Mouse (Mus musculus): Measurements from ENCODE around the gene Hand1. TPM values are rescaled to one million over a fixed set of nuclear protein-coding genes. Genes with fewer than 3 reads are reported as not detected.

Hand1 gene
- total RNA-seq, 1 experiment, result 6.5 TPM

DNA sequence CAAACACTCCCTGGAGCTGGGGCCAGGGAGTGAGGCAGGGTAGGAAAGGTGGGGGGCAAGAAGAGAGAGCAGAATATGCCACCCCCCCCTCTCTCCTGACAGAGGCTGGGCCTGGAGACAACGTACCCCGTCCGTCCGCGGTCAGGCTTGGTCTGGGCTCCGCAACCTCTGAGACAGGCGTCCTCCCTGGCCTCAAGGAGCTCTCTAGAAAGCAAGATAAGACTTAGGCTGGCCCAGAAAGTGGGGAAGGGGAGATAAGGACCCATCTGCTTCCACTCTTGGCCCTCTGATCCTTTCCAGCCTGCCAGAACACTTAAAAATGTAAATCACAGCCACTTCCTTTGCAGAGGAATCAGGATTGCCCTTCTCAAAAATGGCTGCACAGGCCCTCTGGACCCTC lies 33.8 kb upstream of the Hand1 start:
- H3K9ac ChIP-seq (ENCODE audit: insufficient read depth, low read depth, low read length, poor library complexity, severe bottlenecking), result no peak overlapping the region
- DNase-seq (ENCODE audit: low read depth, low spot score), result no peak
- H3K4me3 ChIP-seq (ENCODE audit: insufficient read depth in 1 of 2, low read depth in 1 of 2, low read length in 2 of 2, poor library complexity in 1 of 2, severe bottlenecking in 1 of 2), result no peak overlapping the region
- H3K9me3 ChIP-seq (ENCODE audit: control insufficient read depth, insufficient read depth, low read depth, low read length), result no peaks in the 10 kb centered on the region
- H3K36me3 ChIP-seq (ENCODE audit: control insufficient read depth, insufficient read depth, low read length, poor library complexity, severe bottlenecking), result no peaks in the 10 kb centered on the region
- no peak overlapping the region for H3K27ac ChIP-seq (ENCODE audit: insufficient read depth, low read depth, low read length, poor library complexity, severe bottlenecking)
- no peak for TF ChIP-seq ZNF384 (IDR thresholded peaks at IDR 0.05; ENCODE audit: low read depth, low read length)
- no peak for TF ChIP-seq ZC3H11A (IDR thresholded peaks at IDR 0.05; ENCODE audit: borderline replicate concordance, low read depth, low read length)
- in situ Hi-C loops (cut with MboI; ENCODE audit: low sequenced_read_pairs in 2 of 2, unreplicated experiment in 2 of 2), result no loop called here
- H3K4me1 ChIP-seq (ENCODE audit: control insufficient read depth in 2 of 2, insufficient read depth in 2 of 2, low read length in 2 of 2, poor library complexity in 1 of 2), result peaks cover 0 to 16% of the 10 kb centered on the region in 2 experiments; a peak in 2 of 4 replicates

DNA sequence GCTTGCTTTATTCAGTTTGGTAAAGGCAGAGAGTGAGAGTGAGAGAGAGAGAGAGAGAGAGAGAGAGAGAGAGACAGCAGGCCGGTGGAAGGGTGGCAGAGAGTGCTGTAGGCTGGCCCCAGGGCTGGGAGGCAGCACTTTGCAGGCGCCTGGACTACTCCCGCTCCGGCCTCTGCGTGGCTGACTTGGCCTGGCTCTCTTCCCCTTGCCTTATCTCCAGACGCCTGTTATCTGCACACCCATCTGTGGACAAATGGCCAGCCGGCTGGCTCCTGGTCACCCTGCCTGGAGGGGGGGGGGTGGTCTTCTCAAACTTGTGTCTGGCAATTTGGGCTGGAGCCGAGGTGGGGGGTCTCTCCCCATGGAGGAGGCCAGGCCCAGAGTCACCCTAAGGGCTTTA lies 32.0 kb upstream of the Hand1 start:
- Histone ChIP-seq H3K4me1 (ENCODE audit: control insufficient read depth in 2 of 2, insufficient read depth in 2 of 2, low read length in 2 of 2, poor library complexity in 1 of 2) (peaks cover 0 to 14% of the 10 kb centered on the region in 2 experiments; a peak in 2 of 4 replicates), H3K27ac (ENCODE audit: insufficient read depth, low read depth, low read length, poor library complexity, severe bottlenecking) (no peak overlapping the region), H3K36me3 (ENCODE audit: control insufficient read depth, insufficient read depth, low read length, poor library complexity, severe bottlenecking) (no peaks in the 10 kb centered on the region), H3K4me3 (ENCODE audit: insufficient read depth in 1 of 2, low read depth in 1 of 2, low read length in 2 of 2, poor library complexity in 1 of 2, severe bottlenecking in 1 of 2) (no peak overlapping the region), H3K9ac (ENCODE audit: insufficient read depth, low read depth, low read length, poor library complexity, severe bottlenecking) (no peak overlapping the region), H3K9me3 (ENCODE audit: control insufficient read depth, insufficient read depth, low read depth, low read length) (no peaks in the 10 kb centered on the region)
- DNase-seq (ENCODE audit: low read depth, low spot score), result no peak
- in situ Hi-C loops (cut with MboI; ENCODE audit: low sequenced_read_pairs in 2 of 2, unreplicated experiment in 2 of 2), result no loop called here
- TF ChIP-seq CHD2 (IDR thresholded peaks at IDR 0.05; ENCODE audit: low read depth, low read length), result no peak
- no peak for TF ChIP-seq ZNF384 (IDR thresholded peaks at IDR 0.05; ENCODE audit: low read depth, low read length)
- TF ChIP-seq MAFK (IDR thresholded peaks at IDR 0.05; ENCODE audit: insufficient read depth, low read depth, low read length), result no peak
- TF ChIP-seq ZC3H11A (IDR thresholded peaks at IDR 0.05; ENCODE audit: borderline replicate concordance, low read depth, low read length), result no peak
- no peak for TF ChIP-seq HCFC1 (IDR thresholded peaks at IDR 0.05; ENCODE audit: borderline replicate concordance, insufficient read depth, low read length)

DNA sequence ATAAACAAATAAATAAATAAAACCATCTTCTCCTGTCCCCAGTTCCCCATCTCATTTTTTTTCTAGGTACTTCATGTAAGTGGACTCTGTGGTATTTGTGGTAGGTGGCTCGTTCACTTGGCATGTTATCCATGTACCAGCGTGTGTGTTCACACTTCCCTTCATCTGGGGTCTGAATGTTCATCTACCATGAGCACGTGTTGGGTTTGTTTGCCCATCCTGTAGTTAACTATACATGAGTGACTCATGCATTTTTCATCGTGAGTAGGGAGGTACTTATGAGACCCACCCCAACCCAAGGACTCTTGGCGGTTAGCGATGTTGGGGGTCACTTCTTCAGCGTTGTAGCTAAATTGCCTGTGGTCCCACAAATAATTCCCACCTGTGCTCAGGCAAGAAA lies 29.5 kb upstream of the Hand1 start:
- Histone ChIP-seq H3K4me1 (ENCODE audit: control insufficient read depth in 2 of 2, insufficient read depth in 2 of 2, low read length in 2 of 2, poor library complexity in 1 of 2) (peaks cover 0 to 14% of the 10 kb centered on the region in 2 experiments; a peak in 2 of 4 replicates), H3K9ac (ENCODE audit: insufficient read depth, low read depth, low read length, poor library complexity, severe bottlenecking) (no peak overlapping the region), H3K4me3 (ENCODE audit: insufficient read depth in 1 of 2, low read depth in 1 of 2, low read length in 2 of 2, poor library complexity in 1 of 2, severe bottlenecking in 1 of 2) (no peak overlapping the region), H3K36me3 (ENCODE audit: control insufficient read depth, insufficient read depth, low read length, poor library complexity, severe bottlenecking) (no peaks in the 10 kb centered on the region), H3K27ac (ENCODE audit: insufficient read depth, low read depth, low read length, poor library complexity, severe bottlenecking) (no peak overlapping the region), H3K9me3 (ENCODE audit: control insufficient read depth, insufficient read depth, low read depth, low read length) (no peaks in the 10 kb centered on the region)
- DNase-seq (ENCODE audit: low read depth, low spot score), result no peak
- in situ Hi-C loops (cut with MboI; ENCODE audit: low sequenced_read_pairs in 2 of 2, unreplicated experiment in 2 of 2), result no loop called here
- TF ChIP-seq MAFK (IDR thresholded peaks at IDR 0.05; ENCODE audit: insufficient read depth, low read depth, low read length), result no peak

DNA sequence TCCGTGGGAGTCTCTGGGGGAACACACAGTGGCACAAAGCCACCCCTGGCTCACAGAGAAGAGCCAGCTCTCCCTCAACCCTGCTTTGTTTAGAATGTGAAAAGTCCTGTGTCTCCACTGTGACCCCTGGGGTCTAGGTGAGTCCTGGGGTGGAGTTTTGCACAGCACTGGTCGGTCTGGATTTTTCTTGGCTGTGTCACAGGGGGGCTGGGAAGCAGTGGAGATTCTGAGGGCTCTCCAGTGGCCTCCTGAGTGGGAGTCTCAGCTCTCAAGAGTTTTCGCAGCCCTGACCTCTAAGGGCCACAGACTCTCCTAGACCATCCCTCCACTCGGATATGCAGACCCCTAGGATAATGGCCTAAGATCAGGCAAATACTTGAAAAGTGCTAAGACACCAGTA lies 25.1 kb upstream of the Hand1 start:
- no peak for DNase-seq (ENCODE audit: low read depth, low spot score)
- no peak overlapping the region for H3K9ac ChIP-seq (ENCODE audit: insufficient read depth, low read depth, low read length, poor library complexity, severe bottlenecking)
- H3K9me3 ChIP-seq (ENCODE audit: control insufficient read depth, insufficient read depth, low read depth, low read length), result no peaks in the 10 kb centered on the region
- in situ Hi-C loops (cut with MboI; ENCODE audit: low sequenced_read_pairs in 2 of 2, unreplicated experiment in 2 of 2), result no loop called here
- H3K4me3 ChIP-seq (ENCODE audit: insufficient read depth in 1 of 2, low read depth in 1 of 2, low read length in 2 of 2, poor library complexity in 1 of 2, severe bottlenecking in 1 of 2), result no peak overlapping the region
- no peaks in the 10 kb centered on the region for H3K36me3 ChIP-seq (ENCODE audit: control insufficient read depth, insufficient read depth, low read length, poor library complexity, severe bottlenecking)
- TF ChIP-seq CHD2 (IDR thresholded peaks at IDR 0.05; ENCODE audit: low read depth, low read length) (no peak), ZC3H11A (IDR thresholded peaks at IDR 0.05; ENCODE audit: borderline replicate concordance, low read depth, low read length) (no peak), MAFK (IDR thresholded peaks at IDR 0.05; ENCODE audit: insufficient read depth, low read depth, low read length) (no peak), HCFC1 (IDR thresholded peaks at IDR 0.05; ENCODE audit: borderline replicate concordance, insufficient read depth, low read length) (no peak), ZNF384 (IDR thresholded peaks at IDR 0.05; ENCODE audit: low read depth, low read length) (no peak)
- peaks cover 0 to 7% of the 10 kb centered on the region in 2 experiments; a peak in 1 of 4 replicates for H3K4me1 ChIP-seq (ENCODE audit: control insufficient read depth in 2 of 2, insufficient read depth in 2 of 2, low read length in 2 of 2, poor library complexity in 1 of 2)
- 0 out of 2 replicates have a peak overlapping the region, but pooled peaks have one; percentile 40 for H3K27ac ChIP-seq (ENCODE audit: insufficient read depth, low read depth, low read length, poor library complexity, severe bottlenecking)

DNA sequence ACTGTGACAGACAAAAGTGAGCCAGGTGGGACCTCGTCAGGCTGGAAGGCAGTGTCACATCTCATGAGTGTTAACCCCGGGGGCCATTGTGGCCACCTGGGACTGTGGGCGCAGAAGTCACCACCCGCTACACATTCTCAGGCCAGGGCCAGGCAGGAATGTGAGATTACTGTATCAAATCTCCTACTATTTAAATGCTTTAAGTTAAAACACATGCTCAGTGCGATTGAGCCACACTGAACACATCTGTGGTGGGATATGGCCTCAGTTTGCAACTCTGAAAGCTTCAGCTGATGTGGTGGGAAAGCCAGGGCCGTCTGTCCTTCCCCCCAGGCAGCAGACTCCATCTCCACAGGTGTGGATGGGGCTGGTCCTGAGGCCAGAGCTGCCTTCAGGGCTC lies 21.0 kb upstream of the Hand1 start:
- in situ Hi-C loops (cut with MboI; ENCODE audit: low sequenced_read_pairs in 2 of 2, unreplicated experiment in 2 of 2), result no loop called here
- H3K9ac ChIP-seq (ENCODE audit: insufficient read depth, low read depth, low read length, poor library complexity, severe bottlenecking), result no peak overlapping the region
- no peaks in the 10 kb centered on the region for H3K9me3 ChIP-seq (ENCODE audit: control insufficient read depth, insufficient read depth, low read depth, low read length)
- no peak for DNase-seq (ENCODE audit: low read depth, low spot score)
- H3K36me3 ChIP-seq (ENCODE audit: control insufficient read depth, insufficient read depth, low read length, poor library complexity, severe bottlenecking), result no peaks in the 10 kb centered on the region
- no peak overlapping the region; the same call in 1 of the 2 replicates for H3K27ac ChIP-seq (ENCODE audit: insufficient read depth, low read depth, low read length, poor library complexity, severe bottlenecking)
- peaks cover 5 to 16% of the 10 kb centered on the region in 2 experiments; a peak in 3 of 4 replicates for H3K4me1 ChIP-seq (ENCODE audit: control insufficient read depth in 2 of 2, insufficient read depth in 2 of 2, low read length in 2 of 2, poor library complexity in 1 of 2)
- TF ChIP-seq ZC3H11A (IDR thresholded peaks at IDR 0.05; ENCODE audit: borderline replicate concordance, low read depth, low read length), result no peak
- no peak for TF ChIP-seq ZNF384 (IDR thresholded peaks at IDR 0.05; ENCODE audit: low read depth, low read length)
- no peak for TF ChIP-seq HCFC1 (IDR thresholded peaks at IDR 0.05; ENCODE audit: borderline replicate concordance, insufficient read depth, low read length)
- TF ChIP-seq MAFK (IDR thresholded peaks at IDR 0.05; ENCODE audit: insufficient read depth, low read depth, low read length), result no peak
- no peak for TF ChIP-seq CHD2 (IDR thresholded peaks at IDR 0.05; ENCODE audit: low read depth, low read length)
- H3K4me3 ChIP-seq (ENCODE audit: insufficient read depth in 1 of 2, low read depth in 1 of 2, low read length in 2 of 2, poor library complexity in 1 of 2, severe bottlenecking in 1 of 2), result no peak overlapping the region

All from ES-E14 (cell line).